Mouse (Mus musculus): ENCODE measurements around the gene Atp6v1f. TPM values are rescaled to one million over a fixed set of nuclear protein-coding genes. Genes with fewer than 3 reads are reported as not detected.
A peak's percentile ranks its signal among the peaks of the same experiment; 100 is the strongest.

Gene Atp6v1f
- polyA plus RNA-seq, 2 experiments = 111 to 139 TPM

- Histone ChIP-seq H3K27ac (no peak overlapping the region), H3K9ac (replicated peaks) (no peak overlapping the region), H3K4me2 (ENCODE audit: low read depth) (no peak overlapping the region), H3K4me3 (ENCODE audit: insufficient read depth in 1 of 2, low read depth in 2 of 2, low read length in 2 of 2) (no peak overlapping the region), H3K9me3 (ENCODE audit: control insufficient read depth, low read length) (no peaks in the 10 kb centered on the region), H3K4me1 (replicated peaks; ENCODE audit: control insufficient read depth in 2 of 2, insufficient read depth in 2 of 2, low read length in 1 of 2) (no peaks in the 10 kb centered on the region), H3K27me3 (ENCODE audit: control insufficient read depth, insufficient read depth, low read length) (no peaks in the 10 kb centered on the region; the same call in 1 of the 2 replicates), H3K36me3 (replicated peaks; ENCODE audit: control insufficient read depth, insufficient read depth, low read depth) (no peaks in the 10 kb centered on the region)
- DNase-seq (ENCODE audit: low read depth in 3 of 3, low spot score in 3 of 3) (no peak), ATAC-seq (ENCODE audit: insufficient read depth) (no peak)
- WGBS (ENCODE audit: insufficient replicate concordance) = 37% methylated on average over 2 of the region's 2 CpGs
- TF ChIP-seq CTCF (IDR thresholded peaks at IDR 0.05; ENCODE audit: low read depth) = no peak
- no peak for TF ChIP-seq EP300 (IDR thresholded peaks at IDR 0.05; ENCODE audit: low read depth)
Observed at GRCm38 (mm10) chr6:29485951-29486350, 18.4 kb downstream of the Atp6v1f start.

DNA sequence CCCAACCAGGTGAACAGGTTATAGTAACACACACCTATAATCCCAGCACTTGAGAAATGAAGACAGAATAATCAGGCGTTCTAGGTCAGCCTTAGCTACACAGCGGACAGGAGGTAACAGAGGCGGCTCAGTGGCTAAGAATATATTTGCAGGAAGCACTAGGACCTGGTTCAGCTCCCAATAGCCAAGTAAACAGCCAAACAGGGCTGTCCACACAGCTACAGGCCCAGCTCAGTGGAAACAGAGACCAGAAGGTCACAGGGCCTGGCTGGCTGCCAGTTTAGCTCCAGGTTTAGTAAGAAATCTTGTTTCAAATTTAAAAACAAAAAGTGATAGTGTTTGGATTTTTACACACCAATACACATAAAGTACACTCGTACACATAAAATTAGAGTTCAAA is 26.6 kb downstream of the Atp6v1f start:
- Histone ChIP-seq H3K36me3 (replicated peaks; ENCODE audit: control insufficient read depth, insufficient read depth, low read depth) (no peaks in the 10 kb centered on the region), H3K9me3 (ENCODE audit: control insufficient read depth, low read length) (no peaks in the 10 kb centered on the region), H3K9ac (replicated peaks) (no peak overlapping the region), H3K27ac (no peak overlapping the region), H3K27me3 (ENCODE audit: control insufficient read depth, insufficient read depth, low read length) (peaks cover 20% of the 10 kb centered on the region), H3K4me3 (ENCODE audit: insufficient read depth in 1 of 2, low read depth in 2 of 2, low read length in 2 of 2) (no peak overlapping the region), H3K4me2 (ENCODE audit: low read depth) (no peak overlapping the region), H3K4me1 (replicated peaks; ENCODE audit: control insufficient read depth in 2 of 2, insufficient read depth in 2 of 2, low read length in 1 of 2) (no peaks in the 10 kb centered on the region)
- ATAC-seq (ENCODE audit: insufficient read depth) (no peak), DNase-seq (ENCODE audit: low read depth in 3 of 3, low spot score in 3 of 3) (peak in 1 of 3 experiments; percentile 11)
- 53% methylated on average over 4 of the region's 4 CpGs for WGBS (ENCODE audit: insufficient replicate concordance)
- TF ChIP-seq EP300 (IDR thresholded peaks at IDR 0.05; ENCODE audit: low read depth) = no peak
- TF ChIP-seq CTCF (IDR thresholded peaks at IDR 0.05; ENCODE audit: low read depth) = no peak

DNA sequence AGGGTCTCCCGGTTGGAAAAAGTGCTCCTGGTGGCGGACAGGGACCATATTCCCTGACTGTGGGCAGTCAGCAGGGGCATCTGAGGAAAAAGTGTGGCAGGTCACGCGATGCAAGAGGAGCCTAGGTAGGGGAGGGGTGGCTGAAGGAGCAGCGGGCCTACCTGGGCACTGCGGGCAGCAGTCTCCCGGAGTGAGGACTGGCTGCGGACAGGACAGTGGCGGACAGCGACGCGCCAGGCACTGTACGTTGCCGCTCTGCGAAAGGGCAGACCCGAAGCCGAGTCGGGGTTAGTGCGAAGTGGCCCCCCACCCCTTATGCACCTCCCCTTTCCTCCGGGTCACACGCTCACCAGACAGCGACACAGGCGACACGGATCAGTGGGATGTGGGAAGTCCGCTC is 28.8 kb downstream of the Atp6v1f start:
- Histone ChIP-seq H3K27me3 (ENCODE audit: control insufficient read depth, insufficient read depth, low read length) (peaks cover 20% of the 10 kb centered on the region), H3K9ac (replicated peaks) (no peak overlapping the region), H3K4me3 (ENCODE audit: insufficient read depth in 1 of 2, low read depth in 2 of 2, low read length in 2 of 2) (no peak overlapping the region), H3K4me2 (ENCODE audit: low read depth) (no peak overlapping the region), H3K9me3 (ENCODE audit: control insufficient read depth, low read length) (no peaks in the 10 kb centered on the region), H3K36me3 (replicated peaks; ENCODE audit: control insufficient read depth, insufficient read depth, low read depth) (no peaks in the 10 kb centered on the region), H3K4me1 (replicated peaks; ENCODE audit: control insufficient read depth in 2 of 2, insufficient read depth in 2 of 2, low read length in 1 of 2) (peaks cover 0 to 4% of the 10 kb centered on the region in 2 experiments; a peak in 2 of 4 replicates), H3K27ac (no peak overlapping the region)
- no peak for DNase-seq (ENCODE audit: low read depth in 3 of 3, low spot score in 3 of 3)
- no peak for ATAC-seq (ENCODE audit: insufficient read depth)
- WGBS (ENCODE audit: insufficient replicate concordance) = 15% methylated on average over 23 of the region's 25 CpGs
- TF ChIP-seq CTCF (IDR thresholded peaks at IDR 0.05; ENCODE audit: low read depth) (no peak), EP300 (IDR thresholded peaks at IDR 0.05; ENCODE audit: low read depth) (no peak)

- Histone ChIP-seq H3K36me3 (replicated peaks; ENCODE audit: control insufficient read depth, insufficient read depth, low read depth) (no peaks in the 10 kb centered on the region), H3K4me3 (ENCODE audit: insufficient read depth in 1 of 2, low read depth in 2 of 2, low read length in 2 of 2) (no peak overlapping the region), H3K9ac (replicated peaks) (no peak overlapping the region), H3K27me3 (ENCODE audit: control insufficient read depth, insufficient read depth, low read length) (peaks cover 20% of the 10 kb centered on the region), H3K27ac (no peak overlapping the region), H3K4me2 (ENCODE audit: low read depth) (no peak overlapping the region), H3K4me1 (replicated peaks; ENCODE audit: control insufficient read depth in 2 of 2, insufficient read depth in 2 of 2, low read length in 1 of 2) (peaks cover 0 to 7% of the 10 kb centered on the region in 2 experiments; a peak in 2 of 4 replicates), H3K9me3 (ENCODE audit: control insufficient read depth, low read length) (no peaks in the 10 kb centered on the region)
- no peak for DNase-seq (ENCODE audit: low read depth in 3 of 3, low spot score in 3 of 3)
- no peak for ATAC-seq (ENCODE audit: insufficient read depth)
- TF ChIP-seq CTCF (IDR thresholded peaks at IDR 0.05; ENCODE audit: low read depth) (no peak), EP300 (IDR thresholded peaks at IDR 0.05; ENCODE audit: low read depth) (no peak)
- 22% methylated on average over 2 of the region's 2 CpGs for WGBS (ENCODE audit: insufficient replicate concordance)
Observed at GRCm38 (mm10) chr6:29497791-29498190, 30.3 kb downstream of the Atp6v1f start.

DNA sequence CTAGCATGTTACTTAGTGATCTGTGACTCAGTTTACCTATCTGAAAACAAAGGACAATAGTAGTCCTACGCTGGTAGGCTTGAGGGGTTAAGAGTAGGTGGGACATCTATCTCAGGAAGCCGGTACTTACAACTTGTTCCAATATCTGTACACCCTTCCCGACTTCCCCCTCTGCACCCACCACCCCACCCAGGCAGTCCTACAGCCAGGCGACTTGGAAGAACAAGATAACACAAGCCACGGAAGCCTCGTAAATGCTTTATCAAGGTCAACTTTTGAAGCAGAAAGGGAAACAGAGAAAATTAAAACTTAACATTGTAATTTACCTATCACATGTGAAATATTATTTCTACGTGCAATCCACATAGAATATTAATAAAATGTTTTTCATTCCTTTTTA is 32.7 kb downstream of the Atp6v1f start:
- H3K4me2 ChIP-seq (ENCODE audit: low read depth) = no peak overlapping the region
- no peak overlapping the region for H3K4me3 ChIP-seq (ENCODE audit: insufficient read depth in 1 of 2, low read depth in 2 of 2, low read length in 2 of 2)
- peaks cover 0 to 7% of the 10 kb centered on the region in 2 experiments; a peak in 2 of 4 replicates for H3K4me1 ChIP-seq (replicated peaks; ENCODE audit: control insufficient read depth in 2 of 2, insufficient read depth in 2 of 2, low read length in 1 of 2)
- no peaks in the 10 kb centered on the region for H3K9me3 ChIP-seq (ENCODE audit: control insufficient read depth, low read length)
- 26% methylated on average over 7 of the region's 7 CpGs for WGBS (ENCODE audit: insufficient replicate concordance)
- TF ChIP-seq EP300 (IDR thresholded peaks at IDR 0.05; ENCODE audit: low read depth) = no peak
- TF ChIP-seq CTCF (IDR thresholded peaks at IDR 0.05; ENCODE audit: low read depth) = no peak
- no peaks in the 10 kb centered on the region for H3K36me3 ChIP-seq (replicated peaks; ENCODE audit: control insufficient read depth, insufficient read depth, low read depth)
- peaks cover 20% of the 10 kb centered on the region for H3K27me3 ChIP-seq (ENCODE audit: control insufficient read depth, insufficient read depth, low read length)
- H3K27ac ChIP-seq = no peak overlapping the region
- DNase-seq (ENCODE audit: low read depth in 3 of 3, low spot score in 3 of 3) (peak in 1 of 3 experiments; percentile 12), ATAC-seq (ENCODE audit: insufficient read depth) (0 out of 2 replicates have a peak, but pooled peaks have one; percentile 15)
- no peak overlapping the region for H3K9ac ChIP-seq (replicated peaks)
